Comparison of ENCODE assay signal across 26 mouse cellular contexts in the genomic region with DNA sequence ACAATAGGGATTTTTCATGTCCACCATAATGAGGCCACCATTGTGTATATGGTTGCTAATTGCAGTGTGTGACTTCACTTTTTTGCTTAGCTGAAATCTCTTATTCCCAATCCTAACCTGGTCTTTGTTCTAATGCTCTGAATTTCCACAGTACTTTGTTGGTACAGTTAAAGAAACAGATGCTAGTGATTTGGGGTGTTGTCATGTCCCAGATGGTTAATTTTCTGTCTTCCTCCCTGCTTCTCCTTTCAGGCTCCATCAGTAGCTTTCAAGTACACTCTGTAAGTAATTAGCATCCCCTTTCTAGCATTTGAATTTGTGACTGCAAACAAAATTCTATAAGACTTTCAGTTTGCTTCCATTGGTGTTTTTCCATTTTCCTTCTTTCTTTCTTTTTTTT.
"Had no signal": no experiment of that assay in that cellular context is flagged by ENCODE, and none has a peak within 500 bp of the region (broad histone marks: within the 10 kb centered on the region; RNA-seq: fewer than 3 reads in every experiment).

No protein-coding gene starts in this region.

- H3K4me1 ChIP-seq: heart, embryonic 10.5 days; hindbrain, embryonic 12.5 days; intestine, embryonic 15.5 days; limb, embryonic 15.5 days had no signal

- H3K27me3 ChIP-seq: heart, embryonic 12.5 days; hindbrain, embryonic 12.5 days; intestine, embryonic 15.5 days; limb, embryonic 13.5 days; limb, embryonic 15.5 days; liver, embryonic 12.5 days had no signal

- H3K9ac ChIP-seq: heart, embryonic 12.5 days; hindbrain, embryonic 12.5 days; hindbrain, embryonic 14.5 days; intestine, embryonic 15.5 days; limb, embryonic 13.5 days; limb, embryonic 15.5 days; liver, embryonic 12.5 days; liver, embryonic 14.5 days had no signal

- H3K9me3 ChIP-seq: heart, embryonic 10.5 days; heart, embryonic 12.5 days; hindbrain, embryonic 10.5 days; hindbrain, embryonic 12.5 days; intestine, embryonic 15.5 days; limb, embryonic 13.5 days; limb, embryonic 15.5 days; liver, embryonic 12.5 days had no signal

- ATAC-seq: hindbrain, embryonic 16.5 days; inflammation-experienced regulatory T-cells, adult 6 months; intestine, embryonic 15.5 days; intestine, postnatal 0 days; liver, embryonic 12.5 days had no signal

- H3K27ac ChIP-seq: heart, embryonic 10.5 days; hindbrain, embryonic 10.5 days; hindbrain, embryonic 12.5 days; hindbrain, embryonic 14.5 days; intestine, embryonic 15.5 days; kidney, postnatal 0 days; limb, embryonic 13.5 days; limb, embryonic 15.5 days; liver, embryonic 12.5 days; liver, embryonic 14.5 days had no signal

- H3K36me3 ChIP-seq: heart, embryonic 12.5 days; hindbrain, embryonic 10.5 days; hindbrain, embryonic 12.5 days; intestine, embryonic 15.5 days; limb, embryonic 13.5 days; limb, embryonic 15.5 days; liver, embryonic 12.5 days had no signal

- H3K4me2 ChIP-seq: heart, embryonic 12.5 days; hindbrain, embryonic 12.5 days; hindbrain, embryonic 14.5 days; intestine, embryonic 15.5 days; limb, embryonic 13.5 days; limb, embryonic 15.5 days; liver, embryonic 12.5 days had no signal

- H3K4me3 ChIP-seq: heart, embryonic 10.5 days; heart, embryonic 12.5 days; hindbrain, embryonic 10.5 days; hindbrain, embryonic 12.5 days; intestine, embryonic 15.5 days; limb, embryonic 13.5 days; limb, embryonic 15.5 days; liver, embryonic 12.5 days had no signal

- DNase-seq: gastrocnemius, postnatal 10 days; gastrocnemius, postnatal 25 days; heart, adult 18-20 months; heart, postnatal 10 days; heart, postnatal 4 days; kidney, adult 18-20 months; kidney, adult 8-10 months; kidney, postnatal 14 days; kidney, postnatal 36 days; layer of hippocampus, adult 9-11 months; layer of hippocampus, postnatal 36 days; left cerebral cortex, postnatal 4 days had no signal
